Mouse (Mus musculus) liver, embryonic 16.5 days (tissue): ENCODE measurements around the gene Nkx2-5. TPM values are rescaled to one million over a fixed set of nuclear protein-coding genes. Genes with fewer than 3 reads are reported as not detected.

ENCODE experiments used
- ATAC-seq: fragments of 200-750 bp; cut with Nextera tagmentation; 2 replicates; pipeline ENCODE4 v1.8.0; 2017; ENCODE audit warnings: low read depth, mild to moderate bottlenecking, moderate number of reproducible peaks, moderate library complexity
- H3K27ac ChIP-seq: fragments of 300-500 bp; sonication (generic); 2 replicates; pipeline ENCODE4 v1.5.1; 2014; ENCODE audit warnings: mild to moderate bottlenecking, low read length
- H3K27me3 ChIP-seq: fragments of 300-500 bp; sonication (generic); 2 replicates; pipeline ENCODE4 v1.6.1; 2014; ENCODE audit warnings: low read depth, low read length, mixed read lengths; ENCODE audit not compliant: control insufficient read depth, insufficient read depth
- H3K36me3 ChIP-seq: fragments of 300-500 bp; sonication (generic); 2 replicates; pipeline ENCODE4 v1.6.1; 2014; ENCODE audit warnings: mild to moderate bottlenecking; ENCODE audit not compliant: control insufficient read depth, insufficient read depth
- H3K4me1 ChIP-seq: fragments of 300-500 bp; sonication (generic); 2 replicates; pipeline ENCODE4 v1.6.1; 2014; ENCODE audit warnings: low read depth, low read length, mixed read lengths; ENCODE audit not compliant: control insufficient read depth
- H3K4me2 ChIP-seq: fragments of 300-500 bp; sonication (generic); 2 replicates; pipeline ENCODE4 v1.6.1; 2014; ENCODE audit warnings: low read depth, low read length, mixed read lengths
- H3K4me3 ChIP-seq: fragments of 300-500 bp; sonication (generic); 2 replicates; pipeline ENCODE4 v1.5.1; 2014; ENCODE audit warnings: low read depth, mild to moderate bottlenecking, low read length
- H3K9ac ChIP-seq: fragments of 300-500 bp; sonication (generic); 2 replicates; pipeline ENCODE4 v1.6.1; 2014; ENCODE audit warnings: low read depth, low read length
- H3K9me3 ChIP-seq: fragments of 300-500 bp; sonication (generic); replicated peaks from 2 replicates; pipeline ENCODE4 v1.6.1; 2016; ENCODE audit warnings: low read length; ENCODE audit not compliant: control insufficient read depth
- WGBS: fragments of 180-500 bp; shearing (Covaris S2); extraction: QIAGEN DNeasy Blood & Tissue Kit; methylation state at CpG from one replicate; pipeline ENCODE4 v1.1.7; 2014; ENCODE audit not compliant: insufficient replicate concordance; 5-methylcytosine and 5-hydroxymethylcytosine counted together
- polyA plus RNA-seq: library from polyadenylated mRNA; unstranded; fragments of >200 nt; fragmentation: Nextera tagmentation; extraction: Ambion mirVana; gene quantifications from 2 replicates; pipeline ENCODE4 v1.2.1, GENCODE M21; 2015

Nkx2-5 gene
- polyA plus RNA-seq, 1 experiment from 2014 or later, result not detected

DNA sequence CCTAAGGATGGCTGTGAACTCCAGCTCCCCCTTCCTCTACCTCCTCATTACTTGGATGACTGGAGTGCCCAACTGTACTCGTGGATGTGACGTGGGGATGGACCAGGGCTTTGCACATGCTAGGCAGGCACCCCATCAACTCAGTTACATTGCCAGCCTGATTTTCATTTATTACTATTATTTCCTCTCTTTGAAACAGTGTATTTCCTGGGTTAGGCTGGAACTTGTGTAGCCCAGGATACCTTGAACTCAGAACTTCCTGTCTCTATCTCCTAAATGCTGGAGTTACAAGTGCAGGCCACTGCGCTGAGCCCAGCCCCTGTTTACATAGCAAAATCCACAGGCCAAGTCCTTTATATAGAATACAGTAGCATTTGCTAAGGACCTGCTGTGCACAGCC, 41.9 kb downstream of the Nkx2-5 start:
- Histone ChIP-seq H3K27me3 (no peaks in the 10 kb centered on the region), H3K9ac (no peak overlapping the region), H3K9me3 (no peaks in the 10 kb centered on the region; the same call in 1 of the 2 replicates), H3K27ac (no peak overlapping the region), H3K4me2 (no peak overlapping the region), H3K36me3 (no peaks in the 10 kb centered on the region), H3K4me3 (no peak overlapping the region), H3K4me1 (no peaks in the 10 kb centered on the region)
- ATAC-seq, result no peak
- WGBS, result 57% methylated on average over 3 of the region's 3 CpGs

DNA sequence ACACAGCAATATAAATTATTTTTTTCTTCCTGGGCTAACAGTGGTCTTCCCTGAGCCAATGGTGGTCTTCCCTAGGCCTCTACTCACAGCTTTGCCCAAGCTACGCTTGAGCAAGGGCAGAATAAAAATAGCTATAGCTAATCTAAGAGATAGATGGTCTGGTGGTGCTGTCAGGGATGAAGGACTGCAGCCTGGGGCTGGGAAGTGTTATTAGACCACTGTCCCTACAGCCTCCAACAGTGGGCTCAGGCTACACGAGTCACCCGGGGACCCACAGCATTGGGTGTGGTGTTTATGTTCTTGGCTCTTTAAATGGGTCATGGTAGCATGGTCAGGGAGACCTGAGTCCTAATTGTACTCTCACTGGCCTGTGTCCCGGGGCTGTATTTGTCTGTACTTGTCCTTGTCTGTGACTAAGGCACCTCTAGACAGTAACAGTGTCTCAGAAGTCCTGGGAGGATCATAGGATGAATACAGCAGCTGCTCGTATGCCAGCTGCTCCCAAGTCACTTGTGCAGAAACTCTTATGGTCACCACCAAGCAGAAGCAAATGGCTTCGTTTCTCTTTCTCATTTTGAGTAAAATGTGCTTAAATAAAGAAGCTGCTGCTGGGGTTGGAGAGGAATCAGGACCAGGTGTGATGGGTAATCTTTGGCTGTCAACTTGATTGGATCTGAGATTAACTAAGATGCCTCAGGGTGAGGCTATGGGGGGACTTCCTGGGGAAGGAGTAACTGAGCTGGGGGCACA, 47.3 kb downstream of the Nkx2-5 start:
- H3K27me3 ChIP-seq, result no peaks in the 10 kb centered on the region
- no peak overlapping the region for H3K4me3 ChIP-seq
- H3K9me3 ChIP-seq, result no peaks in the 10 kb centered on the region
- H3K4me1 ChIP-seq, result no peaks in the 10 kb centered on the region
- peaks cover 2% of the 10 kb centered on the region; the same call in 1 of the 2 replicates for H3K36me3 ChIP-seq
- no peak overlapping the region for H3K27ac ChIP-seq
- 59% methylated on average over 6 of the region's 6 CpGs for WGBS
- H3K4me2 ChIP-seq, result no peak overlapping the region
- H3K9ac ChIP-seq, result no peak overlapping the region
- no peak for ATAC-seq

DNA sequence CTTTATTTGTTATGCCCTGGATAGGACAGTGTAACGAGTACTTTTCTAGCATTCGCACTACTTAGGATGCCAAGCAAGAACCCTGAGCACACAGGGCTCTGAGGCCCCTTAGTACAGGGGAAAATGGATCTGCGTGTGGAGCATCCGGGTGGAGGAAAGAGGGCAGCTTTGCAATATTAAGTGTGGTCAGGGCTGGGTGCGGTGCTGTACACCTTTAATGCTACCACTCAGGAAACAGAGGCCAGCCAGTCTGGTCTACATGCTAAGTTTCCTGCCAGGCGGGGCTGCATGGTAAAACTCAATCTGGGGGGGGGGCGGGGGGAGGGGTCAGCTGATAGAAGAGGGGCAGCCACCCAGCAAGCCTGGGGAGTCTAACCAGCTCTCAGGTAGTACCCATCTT, 49.4 kb downstream of the Nkx2-5 start:
- H3K4me1 ChIP-seq, result no peaks in the 10 kb centered on the region
- no peak for ATAC-seq
- H3K27ac ChIP-seq, result no peak overlapping the region
- H3K9me3 ChIP-seq, result no peaks in the 10 kb centered on the region
- peaks cover 19% of the 10 kb centered on the region for H3K36me3 ChIP-seq
- no peak overlapping the region for H3K9ac ChIP-seq
- H3K4me3 ChIP-seq, result no peak overlapping the region
- no peak overlapping the region for H3K4me2 ChIP-seq
- WGBS, result 56% methylated on average over 7 of the region's 7 CpGs
- no peaks in the 10 kb centered on the region for H3K27me3 ChIP-seq

DNA sequence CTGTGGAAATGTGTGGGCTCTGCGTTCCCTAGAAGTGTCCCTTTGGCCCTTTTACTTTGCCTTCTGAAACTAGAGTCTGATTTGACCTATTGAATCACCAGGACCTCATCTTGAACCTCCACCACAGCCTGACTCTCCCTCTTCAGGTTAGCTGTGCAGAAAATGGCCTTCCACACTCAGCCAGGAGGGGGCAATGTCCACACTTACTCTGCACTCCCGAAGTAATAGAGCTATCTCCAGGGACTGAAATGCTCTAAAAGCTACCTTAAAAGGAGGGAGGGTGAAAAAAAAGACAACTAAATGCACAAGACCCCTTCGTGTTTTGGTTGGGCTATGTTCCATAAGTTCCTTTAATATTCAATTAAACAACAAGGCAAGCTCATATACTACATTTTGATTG, 50.1 kb downstream of the Nkx2-5 start:
- Histone ChIP-seq H3K36me3 (peaks cover 19% of the 10 kb centered on the region), H3K4me3 (no peak overlapping the region), H3K27ac (no peak overlapping the region), H3K27me3 (no peaks in the 10 kb centered on the region), H3K4me1 (no peaks in the 10 kb centered on the region), H3K9ac (no peak overlapping the region), H3K9me3 (no peaks in the 10 kb centered on the region), H3K4me2 (no peak overlapping the region)
- ATAC-seq, result no peak
- WGBS, result 18% methylated on average over 3 of the region's 3 CpGs

DNA sequence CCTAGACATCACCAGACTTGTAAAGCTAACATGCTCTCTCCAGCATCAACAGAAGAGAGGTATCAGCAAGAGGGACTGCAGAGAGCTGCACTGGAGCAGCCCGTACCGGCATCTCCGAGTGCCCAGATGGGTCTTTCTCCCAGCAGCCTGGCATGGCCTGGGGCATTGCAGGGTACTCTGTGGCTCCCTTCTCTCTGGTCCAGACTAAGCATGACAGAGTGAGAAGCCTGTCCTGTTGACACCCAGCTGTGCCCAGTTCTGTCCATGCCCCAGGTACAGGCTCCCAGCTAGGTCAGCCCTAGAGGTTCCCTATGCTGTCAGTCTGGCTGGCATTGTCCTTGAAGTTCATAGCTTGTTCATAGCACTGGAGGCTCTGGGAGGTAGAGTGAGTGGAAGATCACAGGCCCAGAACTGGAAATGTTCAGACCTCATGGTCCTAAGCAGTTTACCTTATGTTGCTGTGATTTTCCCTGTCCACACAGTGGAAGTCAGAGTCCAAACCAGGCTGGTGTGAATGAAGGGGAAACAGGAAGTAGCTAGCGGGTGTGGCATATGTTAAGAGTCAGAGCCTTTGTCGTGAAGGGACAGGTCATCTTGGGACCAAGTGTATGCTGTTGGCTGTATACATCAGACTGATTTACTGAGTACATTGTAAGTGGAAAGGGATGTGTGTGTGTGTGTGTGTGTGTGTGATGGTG, 51.6 kb downstream of the Nkx2-5 start:
- H3K27ac ChIP-seq, result no peak overlapping the region
- WGBS, result 63% methylated on average over 5 of the region's 5 CpGs
- H3K4me2 ChIP-seq, result no peak overlapping the region
- H3K4me3 ChIP-seq, result no peak overlapping the region
- peaks cover 25% of the 10 kb centered on the region for H3K36me3 ChIP-seq
- ATAC-seq, result no peak
- H3K27me3 ChIP-seq, result no peaks in the 10 kb centered on the region
- H3K9me3 ChIP-seq, result no peaks in the 10 kb centered on the region
- H3K9ac ChIP-seq, result no peak overlapping the region
- no peaks in the 10 kb centered on the region for H3K4me1 ChIP-seq

DNA sequence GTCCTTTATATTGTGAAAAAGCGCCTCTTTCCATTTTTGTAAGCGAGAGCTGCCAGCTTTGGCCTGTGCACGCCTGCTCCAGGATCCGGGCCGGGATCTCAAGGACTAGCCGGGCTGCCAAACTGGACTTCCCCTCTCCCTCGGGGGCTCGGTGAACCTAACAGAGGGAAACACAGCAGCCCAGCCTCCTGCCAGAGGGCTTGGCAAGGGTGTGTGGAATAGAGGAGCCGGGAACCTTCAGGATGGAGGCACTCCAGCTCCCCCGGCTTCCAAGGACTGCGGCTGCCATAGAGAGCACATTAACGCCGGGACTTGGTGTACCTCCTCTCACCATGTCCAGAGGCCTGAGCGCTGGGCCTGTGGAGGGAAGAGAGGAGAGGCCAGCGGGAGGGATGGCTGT, 52.7 kb downstream of the Nkx2-5 start:
- Histone ChIP-seq H3K36me3 (peaks cover 25% of the 10 kb centered on the region), H3K4me3 (no peak overlapping the region), H3K9ac (no peak overlapping the region), H3K4me1 (no peaks in the 10 kb centered on the region), H3K9me3 (no peaks in the 10 kb centered on the region), H3K27me3 (no peaks in the 10 kb centered on the region), H3K4me2 (no peak overlapping the region), H3K27ac (no peak overlapping the region)
- WGBS, result 87% methylated on average over 15 of the region's 15 CpGs
- no peak for ATAC-seq

DNA sequence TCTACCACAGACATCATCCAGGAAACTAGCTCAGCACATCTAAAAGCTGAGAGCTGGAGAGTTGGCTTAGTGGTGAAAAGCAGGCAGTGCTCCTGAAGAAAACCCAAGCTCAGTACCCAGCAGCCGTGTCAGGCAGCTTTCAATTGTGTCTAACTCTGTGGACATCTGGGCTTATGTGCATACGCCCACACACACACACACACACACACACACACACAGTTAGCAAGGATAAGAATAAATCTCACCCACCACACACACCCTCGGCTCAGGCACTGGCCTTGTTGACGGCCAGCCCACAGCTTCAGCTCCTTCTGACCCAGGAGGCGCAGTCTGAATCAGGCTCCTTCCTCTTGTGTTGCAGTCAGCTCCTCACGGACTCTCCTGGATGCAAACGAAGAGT, 53.2 kb downstream of the Nkx2-5 start:
- Histone ChIP-seq H3K4me1 (no peaks in the 10 kb centered on the region), H3K36me3 (peaks cover 27% of the 10 kb centered on the region), H3K4me2 (no peak overlapping the region), H3K9ac (no peak overlapping the region), H3K27me3 (no peaks in the 10 kb centered on the region), H3K4me3 (no peak overlapping the region), H3K27ac (no peak overlapping the region), H3K9me3 (no peaks in the 10 kb centered on the region)
- no peak for ATAC-seq
- 67% methylated on average over 7 of the region's 7 CpGs for WGBS

DNA sequence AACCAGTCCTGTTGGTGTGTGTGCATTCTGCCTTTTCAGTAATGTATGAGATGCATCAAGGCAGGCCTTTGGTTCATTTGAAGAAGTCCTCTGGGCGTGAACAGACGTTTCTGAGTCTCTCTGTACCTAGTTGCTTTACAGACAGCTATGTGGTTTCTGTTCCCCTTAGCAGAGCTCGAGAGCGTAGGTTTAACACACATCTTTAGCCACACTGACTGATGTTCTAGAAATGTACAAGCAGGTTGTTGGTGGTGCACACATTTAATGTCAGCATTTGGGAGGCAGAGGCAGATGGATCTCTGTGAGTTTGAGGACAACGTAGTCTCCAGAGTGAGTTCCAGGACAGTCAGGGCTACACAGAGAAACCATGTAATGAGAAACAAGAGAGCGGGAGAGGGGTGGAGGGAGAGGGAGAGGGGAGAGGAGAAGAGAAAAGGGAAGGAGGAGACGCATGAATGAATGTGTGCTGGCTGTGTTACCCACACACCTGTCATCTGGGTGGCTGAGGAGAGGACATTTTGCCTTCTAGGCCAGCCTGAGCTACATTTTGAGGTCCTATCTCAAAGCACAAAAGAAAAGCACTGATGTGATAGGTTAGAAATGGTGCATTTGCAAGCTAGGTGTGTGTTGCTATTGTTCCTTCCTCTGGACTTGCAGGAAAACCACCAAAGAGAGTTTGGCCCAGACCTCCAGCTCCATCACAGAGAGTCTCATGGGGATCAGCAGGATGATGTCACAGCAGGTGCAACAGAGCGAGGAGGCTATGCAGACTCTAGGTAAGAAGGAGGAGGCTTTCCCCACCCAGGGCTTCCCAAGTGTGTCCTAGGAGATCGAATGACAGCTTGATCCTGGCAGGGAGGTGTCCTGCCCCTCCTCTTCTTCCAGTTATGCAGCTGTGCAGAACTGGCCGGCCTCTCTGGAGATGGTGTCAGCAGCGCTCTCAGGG, 54.3 kb downstream of the Nkx2-5 start:
- no peak overlapping the region for H3K4me3 ChIP-seq
- 74% methylated on average over 11 of the region's 11 CpGs for WGBS
- H3K4me2 ChIP-seq, result no peak overlapping the region
- peaks cover 27% of the 10 kb centered on the region for H3K36me3 ChIP-seq
- H3K27ac ChIP-seq, result no peak overlapping the region
- H3K9ac ChIP-seq, result no peak overlapping the region
- no peaks in the 10 kb centered on the region for H3K4me1 ChIP-seq
- H3K9me3 ChIP-seq, result no peaks in the 10 kb centered on the region
- H3K27me3 ChIP-seq, result no peaks in the 10 kb centered on the region
- ATAC-seq, result no peak
